Mouse (Mus musculus): ENCODE results near the gene Slc39a11. TPM values are rescaled to one million over a fixed set of nuclear protein-coding genes. Genes with fewer than 3 reads are reported as not detected.
"Not testable (repeated sequence)": the region's sequence is repeated elsewhere in the genome, so short reads cannot be mapped to it uniquely, and the experiment has no call there.

Gene Slc39a11
- polyA plus RNA-seq, 1 experiment from 2014 or later: 24.5 TPM

DNA sequence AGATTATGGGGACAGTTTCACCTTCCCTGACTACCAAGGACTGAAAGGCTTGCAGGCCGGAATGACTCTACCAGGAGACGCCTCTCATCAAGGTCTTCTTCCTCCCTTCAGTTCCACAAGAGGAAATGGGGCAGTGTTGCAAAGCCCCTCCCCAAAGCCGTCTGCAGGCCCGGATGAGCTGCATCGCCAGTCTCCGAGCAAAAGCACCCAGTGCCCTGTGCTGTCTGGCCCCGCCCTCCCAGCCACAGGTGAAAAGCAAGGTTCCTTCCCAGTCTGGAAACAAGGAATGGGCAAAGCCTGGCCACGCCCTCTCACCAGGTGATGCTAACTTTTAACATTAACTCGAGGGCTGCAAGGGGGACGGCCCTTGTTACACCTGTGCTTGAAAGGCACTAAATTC, 16.8 kb upstream of the Slc39a11 start:
- peak overlapping the region; percentile 35; the same call in 1 of the 2 replicates for H3K27ac ChIP-seq
- ATAC-seq (ENCODE audit: borderline replicate concordance, extremely low read depth, low FRiP score, low TSS enrichment): peak; percentile 37; the same call in 1 of the 2 replicates
- H3K4me1 ChIP-seq: peaks cover 22% of the 10 kb centered on the region
- H3K4me2 ChIP-seq: no peak overlapping the region
- H3K27me3 ChIP-seq: no peaks in the 10 kb centered on the region
- no peak overlapping the region for H3K9ac ChIP-seq
- H3K9me3 ChIP-seq: no peaks in the 10 kb centered on the region
- H3K4me3 ChIP-seq: no peak overlapping the region
- H3K36me3 ChIP-seq: peaks cover 45% of the 10 kb centered on the region
- WGBS: 40% methylated on average over 10 of the region's 10 CpGs

GRCm38 (mm10) chr11:113666205-113666604, 16.3 kb upstream of the Slc39a11 start:
- no peak overlapping the region for H3K27ac ChIP-seq
- no peak for ATAC-seq (ENCODE audit: borderline replicate concordance, extremely low read depth, low FRiP score, low TSS enrichment)
- no peak overlapping the region for H3K4me2 ChIP-seq

DNA sequence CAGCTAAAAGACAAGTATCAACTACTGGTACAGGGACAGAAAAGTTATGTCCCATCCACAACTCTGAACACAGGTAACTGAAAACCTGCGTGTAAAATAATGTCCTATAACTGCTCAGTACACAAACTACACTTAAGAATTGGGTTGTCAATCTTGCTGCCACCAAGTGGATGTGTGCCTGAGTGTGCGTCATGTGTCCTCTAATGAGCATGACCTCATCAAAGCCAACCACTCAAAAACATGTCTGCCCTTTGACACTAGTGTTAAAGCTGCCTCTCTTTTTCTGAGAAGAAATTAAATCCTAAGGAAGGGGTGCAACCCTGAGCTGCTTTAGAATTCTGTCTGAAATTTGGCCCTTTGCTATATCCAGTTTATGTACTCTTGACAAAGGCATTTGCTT, 14.4 kb upstream of the Slc39a11 start:
- Histone ChIP-seq H3K4me3 (no peak overlapping the region), H3K27me3 (no peaks in the 10 kb centered on the region), H3K4me2 (no peak overlapping the region), H3K27ac (no peak overlapping the region), H3K9me3 (no peaks in the 10 kb centered on the region), H3K4me1 (peaks cover 22% of the 10 kb centered on the region), H3K36me3 (peaks cover 50% of the 10 kb centered on the region), H3K9ac (no peak overlapping the region)
- ATAC-seq (ENCODE audit: borderline replicate concordance, extremely low read depth, low FRiP score, low TSS enrichment): no peak; the same call in 1 of the 2 replicates
- 75% methylated on average over 2 of the region's 2 CpGs for WGBS

More at GRCm38 (mm10) chr11:113666205-113666604, 16.3 kb upstream of the Slc39a11 start:
- Histone ChIP-seq H3K9me3 (no peaks in the 10 kb centered on the region), H3K9ac (no peak overlapping the region), H3K36me3 (peaks cover 45% of the 10 kb centered on the region), H3K27me3 (no peaks in the 10 kb centered on the region), H3K4me1 (peaks cover 22% of the 10 kb centered on the region), H3K4me3 (no peak overlapping the region)
- WGBS: 55% methylated on average over 6 of the region's 6 CpGs

GRCm38 (mm10) chr11:113661835-113662351, 12.0 kb upstream of the Slc39a11 start:
- Histone ChIP-seq H3K27ac (no peak overlapping the region), H3K4me3 (no peak overlapping the region), H3K4me1 (peaks cover 5% of the 10 kb centered on the region), H3K27me3 (no peaks in the 10 kb centered on the region), H3K4me2 (no peak overlapping the region), H3K9me3 (no peaks in the 10 kb centered on the region), H3K9ac (no peak overlapping the region), H3K36me3 (peaks cover 67% of the 10 kb centered on the region)
- 87% methylated on average over 18 of the region's 18 CpGs for WGBS
- ATAC-seq (ENCODE audit: borderline replicate concordance, extremely low read depth, low FRiP score, low TSS enrichment): peak; percentile 37; the same call in 1 of the 2 replicates

- WGBS: 91% methylated on average over 11 of the region's 11 CpGs
- no peaks in the 10 kb centered on the region for H3K4me1 ChIP-seq
- H3K36me3 ChIP-seq: peaks cover 77% of the 10 kb centered on the region
These were observed 11.1 kb upstream of the Slc39a11 start for GRCm38 (mm10) chr11:113660940-113661339.

GRCm38 (mm10) chr11:113660213-113660612, 10.3 kb upstream of the Slc39a11 start:
- not testable (repeated sequence) for H3K27me3 ChIP-seq; H3K9me3 ChIP-seq; H3K4me1 ChIP-seq; H3K4me3 ChIP-seq; ATAC-seq (ENCODE audit: borderline replicate concordance, extremely low read depth, low FRiP score, low TSS enrichment); H3K27ac ChIP-seq; H3K9ac ChIP-seq; H3K4me2 ChIP-seq
- peaks cover 84% of the 10 kb centered on the region for H3K36me3 ChIP-seq
- 98% methylated on average over 3 of the region's 3 CpGs for WGBS

More at GRCm38 (mm10) chr11:113660940-113661339, 11.1 kb upstream of the Slc39a11 start:
- ATAC-seq (ENCODE audit: borderline replicate concordance, extremely low read depth, low FRiP score, low TSS enrichment): no peak
- Histone ChIP-seq H3K4me2 (no peak overlapping the region), H3K4me3 (no peak overlapping the region), H3K27ac (no peak overlapping the region), H3K27me3 (no peaks in the 10 kb centered on the region), H3K9ac (no peak overlapping the region), H3K9me3 (no peaks in the 10 kb centered on the region)

DNA sequence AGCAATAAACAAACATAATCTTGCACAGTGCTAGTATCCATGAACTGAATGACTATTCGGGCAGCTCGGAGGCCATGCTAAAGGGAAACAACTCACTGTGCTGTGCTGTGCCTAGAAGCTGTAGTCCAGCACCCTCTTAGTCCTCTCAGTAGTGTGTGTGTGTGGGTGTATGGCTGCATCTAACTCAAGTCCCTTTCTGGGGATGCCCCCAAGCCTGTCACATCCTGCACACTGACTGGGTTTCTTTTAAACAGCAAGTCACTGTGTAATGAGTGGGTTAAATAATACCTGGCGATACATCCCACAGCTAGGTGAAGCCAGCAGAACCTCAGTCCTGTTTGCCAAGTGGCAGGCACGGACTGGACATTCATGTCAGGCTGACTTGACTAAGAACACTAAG, 8.9 kb upstream of the Slc39a11 start:
- WGBS: 73% methylated on average over 4 of the region's 4 CpGs
- peaks cover 91% of the 10 kb centered on the region for H3K36me3 ChIP-seq
- no peak overlapping the region for H3K4me3 ChIP-seq
- H3K9me3 ChIP-seq: no peaks in the 10 kb centered on the region
- H3K9ac ChIP-seq: no peak overlapping the region
- H3K27ac ChIP-seq: no peak overlapping the region
- H3K4me2 ChIP-seq: no peak overlapping the region
- no peak for ATAC-seq (ENCODE audit: borderline replicate concordance, extremely low read depth, low FRiP score, low TSS enrichment)
- H3K4me1 ChIP-seq: no peaks in the 10 kb centered on the region
- H3K27me3 ChIP-seq: no peaks in the 10 kb centered on the region

DNA sequence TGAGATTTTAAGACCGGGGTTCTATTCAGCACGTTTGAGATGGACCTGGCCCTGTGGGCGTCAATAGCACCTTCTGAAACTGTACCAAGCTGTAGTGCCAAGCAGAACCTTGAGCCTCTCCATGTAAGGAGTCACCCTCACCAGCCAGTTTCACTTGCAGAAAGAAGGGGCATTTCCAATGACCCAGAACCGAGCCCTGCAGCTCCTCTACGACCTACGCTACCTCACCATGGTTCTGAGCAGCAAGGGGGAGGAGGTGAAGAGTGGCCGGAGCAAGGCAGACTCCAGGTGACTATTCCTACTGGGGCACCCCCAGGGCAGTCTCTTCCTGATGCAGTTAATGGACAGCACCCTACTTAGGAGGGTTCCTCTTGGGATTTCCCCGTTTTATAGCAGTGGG, 8.4 kb upstream of the Slc39a11 start:
- H3K9me3 ChIP-seq: no peaks in the 10 kb centered on the region
- no peaks in the 10 kb centered on the region for H3K27me3 ChIP-seq
- ATAC-seq (ENCODE audit: borderline replicate concordance, extremely low read depth, low FRiP score, low TSS enrichment): no peak
- 86% methylated on average over 8 of the region's 8 CpGs for WGBS
- no peak overlapping the region for H3K4me2 ChIP-seq
- H3K4me1 ChIP-seq: no peaks in the 10 kb centered on the region
- no peak overlapping the region for H3K27ac ChIP-seq
- no peak overlapping the region for H3K9ac ChIP-seq
- H3K4me3 ChIP-seq: no peak overlapping the region
- H3K36me3 ChIP-seq: peaks cover 91% of the 10 kb centered on the region

DNA sequence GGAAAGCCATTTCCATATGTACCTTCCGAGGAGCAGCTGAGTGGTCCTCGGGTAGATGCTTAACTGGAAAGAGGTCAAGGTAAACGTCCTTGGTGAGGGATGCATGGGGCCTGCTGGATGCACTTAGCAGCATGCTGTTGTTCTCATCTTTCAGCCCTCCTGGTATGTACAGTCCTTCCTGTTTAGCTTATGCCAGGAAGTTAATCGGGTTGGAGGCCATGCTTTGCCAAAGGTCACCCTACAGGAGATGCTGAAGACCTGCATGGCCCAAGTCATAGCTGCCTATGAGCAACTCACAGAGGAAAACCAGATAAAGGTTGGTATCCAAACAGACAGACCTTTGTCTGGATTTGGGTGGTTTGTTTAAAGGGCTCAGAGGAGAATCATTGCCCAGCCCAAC, 7.3 kb upstream of the Slc39a11 start:
- ATAC-seq (ENCODE audit: borderline replicate concordance, extremely low read depth, low FRiP score, low TSS enrichment): no peak
- Histone ChIP-seq H3K4me3 (no peak overlapping the region), H3K36me3 (peaks cover 96% of the 10 kb centered on the region), H3K27me3 (no peaks in the 10 kb centered on the region), H3K9ac (no peak overlapping the region), H3K4me1 (no peaks in the 10 kb centered on the region), H3K27ac (no peak overlapping the region), H3K4me2 (no peak overlapping the region), H3K9me3 (no peaks in the 10 kb centered on the region)
- 46% methylated on average over 4 of the region's 4 CpGs for WGBS

GRCm38 (mm10) chr11:113656511-113656932, 6.6 kb upstream of the Slc39a11 start:
- Histone ChIP-seq H3K9me3 (no peaks in the 10 kb centered on the region), H3K4me3 (no peak overlapping the region), H3K27ac (no peak overlapping the region), H3K27me3 (no peaks in the 10 kb centered on the region), H3K4me2 (no peak overlapping the region), H3K4me1 (0 out of 2 replicates have a peak, but pooled peaks cover 3% of the 10 kb centered on the region), H3K36me3 (peaks cover 94% of the 10 kb centered on the region), H3K9ac (no peak overlapping the region)
- 80% methylated on average over 8 of the region's 8 CpGs for WGBS
- no peak for ATAC-seq (ENCODE audit: borderline replicate concordance, extremely low read depth, low FRiP score, low TSS enrichment)

GRCm38 (mm10) chr11:113654561-113655270, 4.8 kb upstream of the Slc39a11 start:
- Histone ChIP-seq H3K4me1 (peaks cover 16% of the 10 kb centered on the region), H3K9ac (no peak overlapping the region), H3K9me3 (no peaks in the 10 kb centered on the region), H3K4me3 (no peak overlapping the region), H3K36me3 (peaks cover 79% of the 10 kb centered on the region), H3K27me3 (no peaks in the 10 kb centered on the region), H3K27ac (no peak overlapping the region), H3K4me2 (no peak overlapping the region)
- 73% methylated on average over 18 of the region's 18 CpGs for WGBS
- ATAC-seq (ENCODE audit: borderline replicate concordance, extremely low read depth, low FRiP score, low TSS enrichment): no peak

DNA sequence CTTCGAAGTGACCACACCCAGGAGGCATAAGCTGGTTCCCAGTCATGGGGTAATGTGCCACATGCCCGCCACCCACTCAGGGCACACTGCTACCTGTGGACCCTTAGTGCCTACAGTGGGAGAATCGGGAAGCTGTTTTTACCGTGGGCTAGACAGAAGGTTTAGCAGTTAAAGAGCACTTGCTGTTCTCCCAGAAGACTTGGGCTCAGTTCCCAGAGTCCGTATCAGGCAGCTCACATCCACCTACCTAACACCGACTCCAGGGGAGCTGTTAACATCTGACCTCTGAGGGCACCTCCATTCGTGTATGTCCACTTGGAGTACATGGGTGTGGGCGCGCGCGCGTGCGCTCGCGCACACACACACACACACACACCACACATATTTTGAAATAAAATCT, 4.2 kb upstream of the Slc39a11 start:
- peaks cover 16% of the 10 kb centered on the region for H3K4me1 ChIP-seq
- no peak overlapping the region for H3K4me2 ChIP-seq
- no peak for ATAC-seq (ENCODE audit: borderline replicate concordance, extremely low read depth, low FRiP score, low TSS enrichment)
- H3K27me3 ChIP-seq: no peaks in the 10 kb centered on the region
- no peak overlapping the region for H3K4me3 ChIP-seq
- H3K36me3 ChIP-seq: peaks cover 73% of the 10 kb centered on the region
- WGBS: 93% methylated on average over 15 of the region's 15 CpGs
- H3K27ac ChIP-seq: no peak overlapping the region
- no peak overlapping the region for H3K9ac ChIP-seq
- no peaks in the 10 kb centered on the region for H3K9me3 ChIP-seq

Data from lung, embryonic 15.5 days (tissue).